Mouse (Mus musculus) forebrain, embryonic 14.5 days (tissue): ENCODE measurements at regions not wholly inside any gene's neighbourhood (a gene's known extent, or its start where the extent isn't known, plus 50 kb on each side); places are given as distances from the start of the nearest gene placed in this dataset.
A peak's percentile ranks its signal among the peaks of the same experiment; 100 is the strongest.

Experiments
- ATAC-seq: fragments of 200-750 bp; cut with Nextera tagmentation; 2 replicates; pipeline ENCODE4 v1.8.0; 2017; ENCODE audit warnings: mild to moderate bottlenecking, moderate library complexity
- DNase-seq: peaks from one replicate; pipeline ENCODE4 v3.0.0-alpha.2; 2015; ENCODE audit warnings: low spot score
- H3K27ac ChIP-seq: fragments of 300-500 bp; sonication (generic); 2 replicates; pipeline ENCODE4 v1.5.1; 2014; ENCODE audit warnings: low read depth, mild to moderate bottlenecking, control low read depth, low read length, moderate library complexity
- H3K27me3 ChIP-seq: fragments of 300-500 bp; sonication (generic); replicated peaks from 2 replicates; pipeline ENCODE4 v1.6.1; 2014; ENCODE audit warnings: low read length, control low read depth, mixed read lengths; ENCODE audit not compliant: control insufficient read depth, insufficient read depth
- H3K36me3 ChIP-seq: fragments of 300-500 bp; sonication (generic); 2 replicates; pipeline ENCODE4 v1.6.1; 2014; ENCODE audit warnings: low read length, control low read depth; ENCODE audit not compliant: control insufficient read depth, insufficient read depth
- H3K4me1 ChIP-seq: fragments of 300-500 bp; sonication (generic); 2 replicates; pipeline ENCODE4 v1.6.1; 2014; ENCODE audit warnings: antibody characterized with exemption, low read length, control low read depth; ENCODE audit not compliant: control insufficient read depth, insufficient read depth
- H3K4me2 ChIP-seq: fragments of 300-500 bp; sonication (generic); 2 replicates; pipeline ENCODE4 v1.6.1; 2014; ENCODE audit warnings: mild to moderate bottlenecking, control low read depth, low read length
- H3K4me3 ChIP-seq: fragments of 300-500 bp; sonication (generic); 2 replicates; pipeline ENCODE4 v1.5.1; 2014; ENCODE audit warnings: low read depth, low read length, control low read depth
- H3K9ac ChIP-seq: fragments of 300-500 bp; sonication (generic); 2 replicates; pipeline ENCODE4 v1.6.1; 2014; ENCODE audit warnings: mild to moderate bottlenecking, low read length, control low read depth, moderate library complexity
- H3K9me3 ChIP-seq: fragments of 300-500 bp; sonication (generic); replicated peaks from 2 replicates; pipeline ENCODE4 v1.6.1; 2016; ENCODE audit warnings: low read length, control low read depth, mixed read lengths; ENCODE audit not compliant: control insufficient read depth
- WGBS: fragments of 180-500 bp; shearing (Covaris S2); extraction: QIAGEN DNeasy Blood & Tissue Kit; methylation state at CpG from one replicate; pipeline ENCODE4 v1.1.7; 2014; 5-methylcytosine and 5-hydroxymethylcytosine counted together

DNA sequence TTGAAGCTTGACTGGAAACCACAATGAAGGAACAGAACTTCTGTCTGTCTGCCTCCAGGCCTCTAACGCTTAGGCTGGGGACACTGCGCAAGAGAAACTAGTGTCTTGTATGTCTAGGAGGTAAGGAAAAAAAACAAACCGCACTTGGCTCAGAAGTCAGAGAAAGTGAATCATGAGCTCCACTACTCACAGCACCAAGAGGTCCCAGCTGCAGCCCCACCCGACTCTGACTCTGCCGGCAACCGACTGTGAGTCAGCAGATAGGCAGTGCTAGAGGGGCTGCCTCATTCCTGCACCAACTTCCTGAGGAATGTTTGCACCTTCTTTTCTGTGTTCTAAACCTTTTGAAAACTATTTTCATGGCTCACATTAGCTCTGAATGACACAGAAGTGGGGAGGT lies 109.5 kb downstream of the Gja1 start:
- DNase-seq, result no peak
- Histone ChIP-seq H3K27ac (no peak overlapping the region), H3K9ac (no peak overlapping the region), H3K4me1 (peaks cover 2% of the 10 kb centered on the region; the same call in 1 of the 2 replicates), H3K4me2 (no peak overlapping the region), H3K27me3 (no peaks in the 10 kb centered on the region), H3K4me3 (no peak overlapping the region), H3K9me3 (no peaks in the 10 kb centered on the region), H3K36me3 (no peaks in the 10 kb centered on the region)
- ATAC-seq, result no peak
- 82% methylated on average over 6 of the region's 6 CpGs for WGBS

DNA sequence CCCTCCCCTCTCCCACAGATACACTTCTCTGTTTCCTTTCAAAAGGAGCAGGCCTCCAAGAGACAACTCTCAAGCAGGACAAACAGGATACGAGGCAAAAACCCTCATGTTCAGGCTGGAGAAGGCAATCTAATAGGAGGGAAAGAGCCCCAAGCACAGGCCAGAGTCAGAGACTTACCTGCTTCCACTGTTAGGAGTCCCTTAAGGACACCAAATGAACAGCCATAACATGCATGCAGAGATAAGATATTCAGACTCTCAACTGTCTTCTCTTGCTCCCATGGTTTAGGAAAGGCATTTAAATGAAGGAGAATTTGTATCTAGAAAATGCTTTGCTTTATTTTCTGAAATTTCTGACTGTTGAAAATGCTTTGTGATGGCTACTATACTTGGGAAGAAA lies 116.3 kb downstream of the Gja1 start:
- no peaks in the 10 kb centered on the region for H3K27me3 ChIP-seq
- no peak overlapping the region for H3K27ac ChIP-seq
- DNase-seq, result no peak
- 92% methylated on average over 1 of the region's 1 CpGs for WGBS
- H3K4me2 ChIP-seq, result no peak overlapping the region
- H3K4me1 ChIP-seq, result no peaks in the 10 kb centered on the region
- H3K9ac ChIP-seq, result no peak overlapping the region
- H3K4me3 ChIP-seq, result no peak overlapping the region
- no peak for ATAC-seq
- H3K36me3 ChIP-seq, result no peaks in the 10 kb centered on the region
- H3K9me3 ChIP-seq, result no peaks in the 10 kb centered on the region

- peak; percentile 85 for ATAC-seq
- 23% methylated on average over 4 of the region's 4 CpGs for WGBS
- Histone ChIP-seq H3K9ac (no peak overlapping the region), H3K36me3 (no peaks in the 10 kb centered on the region), H3K4me1 (no peaks in the 10 kb centered on the region), H3K9me3 (no peaks in the 10 kb centered on the region), H3K27me3 (no peaks in the 10 kb centered on the region), H3K4me3 (no peak overlapping the region), H3K27ac (no peak overlapping the region), H3K4me2 (no peak overlapping the region)
- DNase-seq, result peak; percentile 52
These were observed 118.2 kb downstream of the Gja1 start for GRCm38 (mm10) chr10:56495352-56495751.

- H3K4me2 ChIP-seq, result no peak overlapping the region
- H3K27ac ChIP-seq, result no peak overlapping the region
- no peak for ATAC-seq
- WGBS, result 97% methylated on average over 1 of the region's 1 CpGs
- H3K4me3 ChIP-seq, result no peak overlapping the region
- DNase-seq, result no peak
- H3K36me3 ChIP-seq, result no peaks in the 10 kb centered on the region
- H3K4me1 ChIP-seq, result no peaks in the 10 kb centered on the region
- no peaks in the 10 kb centered on the region for H3K27me3 ChIP-seq
- H3K9me3 ChIP-seq, result no peaks in the 10 kb centered on the region
- no peak overlapping the region for H3K9ac ChIP-seq
These were observed 141.9 kb downstream of the Gja1 start for GRCm38 (mm10) chr10:56519041-56519440.

- DNase-seq (no peak), ATAC-seq (no peak)
- H3K36me3 ChIP-seq, result no peaks in the 10 kb centered on the region
- H3K4me3 ChIP-seq, result no peak overlapping the region
- H3K27me3 ChIP-seq, result no peaks in the 10 kb centered on the region
- no peaks in the 10 kb centered on the region for H3K4me1 ChIP-seq
- H3K9ac ChIP-seq, result no peak overlapping the region
- H3K4me2 ChIP-seq, result no peak overlapping the region
- no peak overlapping the region for H3K27ac ChIP-seq
- 73% methylated on average over 2 of the region's 2 CpGs for WGBS
- no peaks in the 10 kb centered on the region for H3K9me3 ChIP-seq
These were observed 148.7 kb downstream of the Gja1 start for GRCm38 (mm10) chr10:56525791-56526190.

- H3K9me3 ChIP-seq, result no peaks in the 10 kb centered on the region
- no peak for ATAC-seq
- WGBS, result 62% methylated on average over 4 of the region's 4 CpGs
These were observed 160.0 kb downstream of the Gja1 start for GRCm38 (mm10) chr10:56537091-56537490.

GRCm38 (mm10) chr10:56539827-56540511 lies 162.8 kb downstream of the Gja1 start:
- ATAC-seq (no peak), DNase-seq (no peak)
- Histone ChIP-seq H3K27me3 (no peaks in the 10 kb centered on the region), H3K4me3 (no peak overlapping the region), H3K9ac (no peak overlapping the region), H3K27ac (no peak overlapping the region), H3K36me3 (no peaks in the 10 kb centered on the region), H3K4me2 (no peak overlapping the region), H3K4me1 (no peaks in the 10 kb centered on the region), H3K9me3 (no peaks in the 10 kb centered on the region)
- 83% methylated on average over 5 of the region's 5 CpGs for WGBS

More at GRCm38 (mm10) chr10:56537091-56537490, 160.0 kb downstream of the Gja1 start:
- Histone ChIP-seq H3K27me3 (no peaks in the 10 kb centered on the region), H3K4me3 (no peak overlapping the region), H3K4me1 (no peaks in the 10 kb centered on the region), H3K4me2 (no peak overlapping the region), H3K9ac (no peak overlapping the region), H3K27ac (no peak overlapping the region), H3K36me3 (no peaks in the 10 kb centered on the region)
- DNase-seq, result no peak

- Histone ChIP-seq H3K36me3 (no peaks in the 10 kb centered on the region), H3K4me3 (no peak overlapping the region), H3K4me2 (no peak overlapping the region), H3K27ac (no peak overlapping the region), H3K4me1 (0 out of 2 replicates have a peak, but pooled peaks cover 4% of the 10 kb centered on the region), H3K9ac (no peak overlapping the region), H3K27me3 (no peaks in the 10 kb centered on the region), H3K9me3 (no peaks in the 10 kb centered on the region)
- WGBS, result 82% methylated on average over 3 of the region's 3 CpGs
- DNase-seq (no peak), ATAC-seq (no peak)
These were observed 165.0 kb downstream of the Gja1 start for GRCm38 (mm10) chr10:56542106-56542505.

GRCm38 (mm10) chr10:56545989-56546388 lies 168.9 kb downstream of the Gja1 start:
- no peak overlapping the region for H3K4me3 ChIP-seq
- ATAC-seq (peak; percentile 60; the same call in 1 of the 2 replicates), DNase-seq (peak; percentile 28)
- H3K27me3 ChIP-seq, result no peaks in the 10 kb centered on the region
- no peak overlapping the region for H3K4me2 ChIP-seq
- 63% methylated on average over 3 of the region's 3 CpGs for WGBS
- H3K9ac ChIP-seq, result no peak overlapping the region
- no peaks in the 10 kb centered on the region for H3K36me3 ChIP-seq
- 0 out of 2 replicates have a peak, but pooled peaks cover 4% of the 10 kb centered on the region for H3K4me1 ChIP-seq
- no peak overlapping the region for H3K27ac ChIP-seq
- no peaks in the 10 kb centered on the region for H3K9me3 ChIP-seq
